Mouse (Mus musculus) mesoderm, embryonic 11.5 days (tissue): Measurements from ENCODE around the gene Zdhhc18.
A peak's percentile ranks its signal among the peaks of the same experiment; 100 is the strongest.

Experiments
- DNase-seq: peaks from one replicate; pipeline ENCODE4 v3.0.0-alpha.2; 2012; ENCODE audit warnings: low read depth, low spot score

Zdhhc18 gene

DNA sequence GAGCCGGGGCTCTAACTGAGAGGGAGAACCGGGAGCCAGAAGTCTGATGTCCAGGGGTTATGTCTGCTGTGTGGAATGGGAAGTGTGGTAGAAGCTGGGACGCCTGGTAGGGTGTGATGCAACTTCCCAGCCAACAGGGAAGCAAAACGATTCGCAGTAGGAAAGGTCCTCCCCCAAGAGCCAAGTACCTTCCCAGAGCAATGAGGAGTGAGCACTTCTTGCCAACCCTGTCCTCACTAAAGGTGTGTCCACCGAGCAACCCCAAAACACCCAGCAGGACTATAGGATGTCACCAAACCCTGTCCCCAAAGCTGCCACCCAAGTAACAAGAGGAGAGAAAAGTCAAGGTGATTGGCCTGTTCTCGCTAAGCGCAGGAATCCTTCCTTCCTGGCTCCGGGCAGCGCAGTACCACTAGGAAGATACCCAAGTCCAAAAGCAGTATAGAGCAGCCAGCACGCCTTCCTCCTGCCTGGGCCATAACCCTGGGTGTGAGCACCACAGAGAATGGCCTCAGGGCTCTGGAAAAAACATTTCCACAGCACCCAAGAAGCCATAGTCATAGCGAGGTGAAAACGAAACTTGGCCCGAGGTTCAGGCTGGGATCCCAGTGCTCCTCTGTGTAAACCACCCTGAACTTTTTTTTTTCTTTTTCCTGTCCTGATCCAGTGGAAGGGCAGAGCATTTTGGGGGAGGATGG, 18.7 kb downstream of the Zdhhc18 start:
- no peak for DNase-seq

- DNase-seq, result no peak
These were observed 19.5 kb downstream of the Zdhhc18 start for GRCm38 (mm10) chr4:133630326-133630920.

DNA sequence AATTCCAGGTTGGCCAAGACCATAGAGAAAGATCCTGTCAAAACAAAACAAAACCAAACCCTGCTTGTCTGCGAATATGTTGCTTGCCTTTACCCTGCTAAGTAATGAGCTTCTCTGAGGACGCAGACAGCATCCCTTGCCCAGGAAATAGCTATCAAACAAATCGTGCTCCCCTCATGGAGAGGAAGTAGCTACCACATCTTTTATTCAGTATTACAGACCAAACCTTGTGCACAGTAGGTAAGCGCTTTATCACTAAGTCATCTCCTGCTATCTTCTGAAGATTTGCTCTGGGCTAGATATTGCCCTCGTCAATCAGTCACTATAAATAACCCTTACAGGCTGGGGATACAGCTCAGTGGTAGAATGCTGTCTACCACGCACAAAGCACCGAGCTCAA, 20.8 kb downstream of the Zdhhc18 start:
- no peak for DNase-seq

- DNase-seq, result no peak
These were observed 21.4 kb downstream of the Zdhhc18 start for GRCm38 (mm10) chr4:133628517-133628916.

DNA sequence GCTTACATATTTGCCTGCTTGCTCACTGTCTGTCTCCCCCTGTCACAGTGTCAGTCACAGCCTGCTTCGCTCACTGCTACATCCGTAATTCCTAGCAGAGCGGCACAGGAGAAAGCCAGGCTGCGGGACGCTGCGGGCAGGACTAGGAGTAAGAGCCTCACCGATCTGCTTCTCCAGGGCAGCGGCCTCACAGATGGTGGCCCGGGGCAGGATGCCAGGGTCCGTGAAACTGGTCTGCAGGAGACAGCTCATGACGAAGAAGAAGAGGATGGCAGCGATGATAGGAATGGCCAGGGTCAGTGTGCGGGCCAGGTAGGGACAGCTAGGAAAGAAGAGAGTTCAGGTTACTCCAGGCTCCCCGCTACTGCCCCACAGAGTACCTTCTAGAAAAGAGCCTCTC, 22.9 kb downstream of the Zdhhc18 start:
- no peak for DNase-seq

- no peak for DNase-seq
These were observed 23.3 kb downstream of the Zdhhc18 start for GRCm38 (mm10) chr4:133626621-133627020.

DNA sequence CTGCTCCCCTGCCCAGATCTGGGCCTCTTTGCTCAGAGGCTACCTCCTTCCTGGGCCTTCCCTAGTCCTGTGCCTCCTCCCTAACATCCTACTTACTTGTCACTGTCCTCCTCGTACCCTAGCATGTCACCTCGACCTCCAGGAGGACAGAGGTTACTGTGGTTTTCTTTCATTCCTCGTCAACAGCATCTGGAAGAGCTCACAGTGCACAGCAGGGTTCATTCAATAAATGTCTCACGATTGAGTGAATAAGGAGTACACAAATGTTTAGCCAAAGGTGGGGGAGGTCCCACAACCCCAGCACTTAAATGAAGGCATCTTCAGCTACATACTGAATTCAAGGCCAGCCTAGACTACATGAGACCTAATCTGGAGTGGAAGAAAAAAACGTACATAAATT, 23.7 kb downstream of the Zdhhc18 start:
- DNase-seq, result no peak

DNA sequence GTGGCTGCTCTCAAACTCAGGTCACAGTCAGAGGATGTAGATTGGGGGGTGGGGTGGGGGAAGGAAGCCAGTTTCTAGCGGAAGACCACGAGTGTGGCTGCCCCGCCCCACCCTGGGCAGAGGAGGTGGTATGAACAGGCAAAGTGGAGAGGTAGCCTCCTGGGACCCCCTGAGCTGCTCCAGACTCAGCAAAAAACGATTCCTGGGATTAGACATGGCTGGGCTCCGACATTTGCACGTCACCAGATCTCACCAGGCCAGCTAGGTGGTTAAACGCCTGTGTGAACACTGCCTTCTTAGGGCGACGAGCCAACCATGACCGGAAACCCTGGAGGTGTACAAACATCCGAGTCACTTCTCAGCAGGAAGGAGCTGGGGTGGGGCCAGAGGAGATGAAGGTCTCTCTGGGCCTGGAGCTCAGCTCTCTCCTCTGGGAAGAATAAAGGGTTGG, 24.3 kb downstream of the Zdhhc18 start:
- no peak for DNase-seq

GRCm38 (mm10) chr4:133624830-133625229, 25.1 kb downstream of the Zdhhc18 start:
- no peak for DNase-seq

DNA sequence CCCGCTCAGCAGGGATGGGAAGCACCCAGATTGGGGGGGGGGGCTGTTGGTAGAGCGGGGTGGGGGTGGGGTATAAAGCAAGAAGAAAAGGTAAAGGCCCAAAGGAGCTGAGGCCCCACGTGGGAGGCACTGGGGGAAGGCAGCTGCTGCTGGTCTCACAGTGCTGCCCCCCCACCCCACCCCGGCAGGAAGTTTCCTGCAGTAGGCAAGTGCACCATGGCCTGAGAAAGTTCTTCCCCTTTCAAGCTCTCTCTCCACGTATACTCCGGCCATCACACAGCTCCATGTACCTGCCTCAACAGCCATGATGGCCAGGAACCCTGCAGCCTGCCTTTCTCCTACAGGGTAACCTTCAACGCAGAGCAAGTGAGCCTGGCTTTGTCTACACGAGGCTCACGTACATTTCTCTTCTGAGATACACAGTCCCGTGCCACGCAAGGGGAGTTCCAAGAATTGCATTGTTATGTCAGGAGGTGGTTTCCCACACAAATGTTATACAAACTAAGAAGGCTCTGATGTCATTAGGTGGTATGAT, 27.7 kb downstream of the Zdhhc18 start:
- DNase-seq, result no peak

- DNase-seq, result no peak
These were observed 29.3 kb downstream of the Zdhhc18 start for GRCm38 (mm10) chr4:133620668-133621067.

GRCm38 (mm10) chr4:133619473-133620136, 30.3 kb downstream of the Zdhhc18 start:
- no peak for DNase-seq

GRCm38 (mm10) chr4:133617936-133618335, 32.0 kb downstream of the Zdhhc18 start:
- DNase-seq, result no peak

- DNase-seq, result no peak
These were observed 34.5 kb downstream of the Zdhhc18 start for GRCm38 (mm10) chr4:133615416-133615815.

DNA sequence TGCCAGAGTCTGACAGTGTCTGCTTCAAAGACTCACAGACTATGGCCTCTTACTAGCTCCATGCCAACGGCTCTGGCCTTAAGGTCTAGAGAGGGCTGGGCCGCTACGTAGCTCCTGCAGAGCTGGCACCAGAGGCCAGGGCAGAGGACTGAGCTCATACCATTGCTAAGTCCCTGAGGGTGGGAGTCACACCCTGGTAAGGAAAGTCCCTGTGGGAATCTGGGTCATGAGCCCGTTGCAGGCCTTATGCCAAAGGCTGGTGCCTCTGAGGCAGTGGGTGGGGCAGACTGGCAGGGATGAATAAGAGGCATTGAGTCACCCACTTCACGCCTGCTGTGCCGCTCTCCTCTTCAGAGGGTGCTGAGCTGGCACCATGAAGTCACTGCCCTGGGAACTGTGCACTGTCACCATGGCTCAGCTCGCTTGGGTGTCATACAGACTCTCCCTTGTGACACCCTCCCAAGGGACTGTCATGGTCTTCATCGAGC, 35.6 kb downstream of the Zdhhc18 start:
- no peak for DNase-seq

DNA sequence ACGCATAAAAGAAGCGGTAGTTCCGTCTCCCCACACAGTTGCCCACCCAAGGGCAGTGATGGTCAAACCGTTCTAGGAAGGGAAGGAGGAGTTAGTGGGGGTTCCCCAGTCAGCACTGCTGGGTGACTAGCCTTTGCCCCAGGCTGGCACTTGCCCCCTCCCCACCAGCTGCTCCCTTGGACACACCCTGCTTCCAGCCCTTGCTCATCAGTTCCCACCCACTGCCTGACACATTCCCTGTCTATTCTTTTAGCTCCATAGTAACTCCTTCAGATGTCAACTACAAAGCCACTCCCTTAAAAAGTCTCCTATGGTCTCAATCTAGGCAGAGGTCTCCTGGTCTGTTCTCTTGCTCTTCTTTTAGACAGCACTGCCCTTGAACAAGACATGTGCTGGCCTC, 36.1 kb downstream of the Zdhhc18 start:
- no peak for DNase-seq

GRCm38 (mm10) chr4:133613026-133613425, 36.9 kb downstream of the Zdhhc18 start:
- no peak for DNase-seq

- DNase-seq, result no peak
These were observed 37.5 kb downstream of the Zdhhc18 start for GRCm38 (mm10) chr4:133612416-133612815.

- DNase-seq, result no peak
These were observed 38.1 kb downstream of the Zdhhc18 start for GRCm38 (mm10) chr4:133611815-133612214.

GRCm38 (mm10) chr4:133609719-133610118, 40.2 kb downstream of the Zdhhc18 start:
- peak; percentile 72 for DNase-seq

- DNase-seq, result no peak
These were observed 42.7 kb downstream of the Zdhhc18 start for GRCm38 (mm10) chr4:133607284-133607683.

GRCm38 (mm10) chr4:133605330-133605729, 44.6 kb downstream of the Zdhhc18 start:
- no peak for DNase-seq
